9 mouse cellular contexts compared by ENCODE assay signal in genomic region chr17:56506417-56507065, GRCm38 (mm10). TPM values are rescaled to one million over a fixed set of nuclear protein-coding genes. Genes with fewer than 3 reads are reported as not detected.
DNase-seq lines count a peak whose midpoint lies in the region; ATAC-seq and TF ChIP-seq lines count a peak whose summit lies in the region.
"Had no signal": no experiment of that assay in that cellular context is flagged by ENCODE, and none has a peak within 500 bp of the region (broad histone marks: within the 10 kb centered on the region; RNA-seq: fewer than 3 reads in every experiment).

No protein-coding gene starts in this region.

- ATAC-seq in kidney, embryonic 14.5 days (ENCODE audit: low FRiP score, low TSS enrichment), result no peak
- ATAC-seq in forebrain, postnatal 0 days, result no peak

- H3K4me3 ChIP-seq in kidney, embryonic 14.5 days (ENCODE audit: low read length), result peak overlapping the region; percentile 66
- peak overlapping the region; percentile 63 for H3K4me3 ChIP-seq in brown adipose tissue, adult 24 weeks (ENCODE audit: insufficient read depth, low read depth, low read length)
- H3K4me3 ChIP-seq in forebrain, postnatal 0 days (ENCODE audit: low read depth, low read length), result peak overlapping the region; percentile 58
- H3K4me3 ChIP-seq in midbrain, embryonic 10.5 days, result peak overlapping the region; percentile 80

- no peaks in the 10 kb centered on the region for H3K36me3 ChIP-seq in kidney, embryonic 14.5 days (ENCODE audit: control insufficient read depth, insufficient read depth, low read length)
- H3K36me3 ChIP-seq in forebrain, postnatal 0 days (ENCODE audit: insufficient read depth), result no peaks in the 10 kb centered on the region
- H3K36me3 ChIP-seq in midbrain, embryonic 10.5 days, result no peaks in the 10 kb centered on the region

- H3K9me3 ChIP-seq in kidney, embryonic 14.5 days (ENCODE audit: control insufficient read depth, low read length), result peaks cover 5% of the 10 kb centered on the region; the same call in 1 of the 2 replicates
- H3K9me3 ChIP-seq in forebrain, postnatal 0 days (ENCODE audit: low read length), result no peaks in the 10 kb centered on the region
- H3K9me3 ChIP-seq in midbrain, embryonic 10.5 days (replicated peaks), result peaks cover 15% of the 10 kb centered on the region

- intact Hi-C loops in gastrocnemius, postnatal 14 days (cut with DNase I; ENCODE audit: low total_unique reads), result no loop called here

- H3K27ac ChIP-seq in kidney, embryonic 14.5 days (ENCODE audit: low read depth, low read length), result 0 out of 2 replicates have a peak overlapping the region, but pooled peaks have one; percentile 88
- H3K27ac ChIP-seq in brown adipose tissue, adult 24 weeks (replicated peaks; ENCODE audit: low read depth, low read length), result no peak overlapping the region
- H3K27ac ChIP-seq in forebrain, postnatal 0 days (ENCODE audit: low read depth, low read length), result peak overlapping the region; percentile 99
- peak overlapping the region; percentile 95 for H3K27ac ChIP-seq in midbrain, embryonic 10.5 days (replicated peaks)

- WGBS in kidney, embryonic 14.5 days, result 52% methylated on average over 15 of the region's 15 CpGs
- WGBS in forebrain, postnatal 0 days, result 59% methylated on average over 15 of the region's 15 CpGs
- WGBS in midbrain, embryonic 10.5 days, result 59% methylated on average over 15 of the region's 15 CpGs

- peaks cover 13% of the 10 kb centered on the region; the same call in 1 of the 2 replicates for H3K4me1 ChIP-seq in kidney, embryonic 14.5 days (ENCODE audit: control insufficient read depth, insufficient read depth, low read length)
- no peaks in the 10 kb centered on the region; the same call in 1 of the 2 replicates for H3K4me1 ChIP-seq in brown adipose tissue, adult 24 weeks (ENCODE audit: control insufficient read depth, insufficient read depth, insufficient read length, low read length)
- peaks cover 14% of the 10 kb centered on the region; the same call in 1 of the 2 replicates for H3K4me1 ChIP-seq in forebrain, postnatal 0 days (ENCODE audit: insufficient read depth)
- H3K4me1 ChIP-seq in midbrain, embryonic 10.5 days, result peaks cover 59% of the 10 kb centered on the region

- peak overlapping the region; percentile 97 for H3K4me2 ChIP-seq in kidney, embryonic 14.5 days (replicated peaks; ENCODE audit: low read depth, low read length)
- peak overlapping the region; percentile 97 for H3K4me2 ChIP-seq in forebrain, postnatal 0 days (ENCODE audit: low read depth)

- peak overlapping the region; percentile 79 for H3K9ac ChIP-seq in kidney, embryonic 14.5 days (ENCODE audit: low read depth, low read length)
- peak overlapping the region; percentile 91; the same call in 1 of the 2 replicates for H3K9ac ChIP-seq in forebrain, postnatal 0 days

- TF ChIP-seq CTCF in forebrain, postnatal 0 days (IDR thresholded peaks at IDR 0.05; ENCODE audit: low read depth), result no peak

- H3K27me3 ChIP-seq in kidney, embryonic 14.5 days (ENCODE audit: control insufficient read depth, insufficient read depth, low read length), result peaks cover 27% of the 10 kb centered on the region
- no peaks in the 10 kb centered on the region for H3K27me3 ChIP-seq in forebrain, postnatal 0 days (ENCODE audit: insufficient read depth, low read length)
- peaks cover 45% of the 10 kb centered on the region for H3K27me3 ChIP-seq in midbrain, embryonic 10.5 days (ENCODE audit: low read depth, poor library complexity, severe bottlenecking)

- no peak for DNase-seq in kidney, adult 18-20 months
- DNase-seq in forebrain, postnatal 0 days, result no peak
- DNase-seq in midbrain, embryonic 10.5 days (ENCODE audit: low spot score), result no peak
- no peak for DNase-seq in gastrocnemius, postnatal 14 days
- no peak for DNase-seq in kidney, postnatal 10 days
- no peak for DNase-seq in Muller cell, postnatal 12 days (ENCODE audit: inconsistent ontology term)

RNA-seq across cellular contexts. Expression of gene Znrf4, which starts 5.7 kb away (rescaled TPM):
- not detected in 2 replicates for polyA plus RNA-seq in kidney, embryonic 14.5 days (2014; fragmentation: Nextera tagmentation; extraction: Ambion mirVana)
- polyA plus RNA-seq in brown adipose tissue, adult 24 weeks (2012; ENCODE audit: insufficient read depth, insufficient read length, missing spikeins), result not detected in 2 replicates
- not detected in 2 replicates for total RNA-seq in forebrain, postnatal 0 days (2014; rRNA removed)
- polyA plus RNA-seq in forebrain, postnatal 0 days (2015; fragmentation: Nextera tagmentation; extraction: Ambion mirVana), result 0.13 and 0.16 TPM in 2 replicates
- not detected in 2 replicates for polyA plus RNA-seq in midbrain, embryonic 10.5 days (2016; fragmentation: Nextera tagmentation; extraction: Ambion mirVana)
- total RNA-seq in gastrocnemius, postnatal 14 days (2021), result not detected
- total RNA-seq: hematopoietic stem cell, adult 5-6 weeks had no signal

RNA-seq across cellular contexts. Expression of gene Ptprs, which starts 30.3 kb away (rescaled TPM):
- 115 and 122 TPM in 2 replicates for polyA plus RNA-seq in kidney, embryonic 14.5 days (2014; fragmentation: Nextera tagmentation; extraction: Ambion mirVana)
- 10.3 and 10.7 TPM in 2 replicates for polyA plus RNA-seq in brown adipose tissue, adult 24 weeks (2012; ENCODE audit: insufficient read depth, insufficient read length, missing spikeins)
- total RNA-seq in forebrain, postnatal 0 days (2014; rRNA removed), result 568 and 711 TPM in 2 replicates
- 196 and 250 TPM in 2 replicates for polyA plus RNA-seq in forebrain, postnatal 0 days (2015; fragmentation: Nextera tagmentation; extraction: Ambion mirVana)
- polyA plus RNA-seq in midbrain, embryonic 10.5 days (2016; fragmentation: Nextera tagmentation; extraction: Ambion mirVana), result 89.7 and 131 TPM in 2 replicates
- 10 to 100 TPM; 38.2 to 44.4 TPM for total RNA-seq in gastrocnemius, postnatal 14 days (2021)

RNA-seq across cellular contexts. Expression of gene Gm20219, which starts 47.6 kb away (rescaled TPM):
- polyA plus RNA-seq in kidney, embryonic 14.5 days (2014; fragmentation: Nextera tagmentation; extraction: Ambion mirVana), result 1.6 and 1.8 TPM in 2 replicates
- polyA plus RNA-seq in brown adipose tissue, adult 24 weeks (2012; ENCODE audit: insufficient read depth, insufficient read length, missing spikeins), result not detected in 2 replicates
- total RNA-seq in forebrain, postnatal 0 days (2014; rRNA removed), result 0.33 TPM in 1 of 2 replicates, not detected in the other
- polyA plus RNA-seq in forebrain, postnatal 0 days (2015; fragmentation: Nextera tagmentation; extraction: Ambion mirVana), result 0.29 and 0.40 TPM in 2 replicates
- polyA plus RNA-seq in midbrain, embryonic 10.5 days (2016; fragmentation: Nextera tagmentation; extraction: Ambion mirVana), result 0.80 and 0.89 TPM in 2 replicates
- total RNA-seq in gastrocnemius, postnatal 14 days (2021), result under 1 TPM; 0.27 to 0.42 TPM
